Mouse (Mus musculus): ENCODE measurements around the gene Hnf1a.

Hnf1a gene

DNA sequence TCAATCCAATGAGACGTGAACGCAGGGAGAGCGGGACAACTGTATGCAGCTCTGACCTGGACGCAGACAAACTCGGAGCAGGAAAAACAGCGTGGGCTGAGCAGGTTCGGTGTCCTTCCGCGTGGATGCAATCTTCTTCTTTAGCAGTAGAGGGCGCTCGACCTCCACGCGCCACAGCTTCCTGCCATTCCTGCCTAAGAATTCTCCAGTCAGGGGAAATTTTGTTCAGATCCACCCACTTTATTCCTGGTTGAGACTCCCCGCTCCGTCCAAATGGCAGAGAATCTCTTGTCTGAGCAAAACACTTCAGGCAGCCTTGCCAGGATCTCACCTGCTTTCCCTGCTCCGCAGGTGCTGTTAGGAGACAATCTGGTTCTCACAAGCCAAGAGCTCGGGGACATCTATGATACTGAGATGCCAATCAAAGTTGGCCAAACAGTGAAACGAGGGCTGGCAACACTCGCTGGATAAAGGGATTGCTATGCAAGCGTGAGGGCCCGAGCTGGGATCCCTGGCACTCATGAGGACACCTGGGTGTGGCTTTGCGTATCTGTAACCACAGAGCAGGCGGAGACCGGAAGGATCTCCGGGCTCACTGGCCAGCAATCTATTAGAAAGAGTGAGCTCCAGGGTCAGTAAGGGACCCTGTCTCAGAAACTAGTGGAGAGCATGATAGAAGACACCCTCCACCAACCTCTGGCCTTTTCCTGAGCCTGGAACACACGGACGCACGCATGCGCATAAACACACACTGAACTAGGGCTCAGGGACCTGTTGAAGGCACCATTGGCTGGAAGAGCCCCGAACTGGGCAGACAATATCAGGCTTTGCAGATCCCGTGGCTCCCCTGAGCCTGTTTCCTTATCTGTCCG, 8.6 kb upstream of the Hnf1a start:
- DNase-seq (ENCODE audit: extremely low spot score), result peak; percentile 73

DNA sequence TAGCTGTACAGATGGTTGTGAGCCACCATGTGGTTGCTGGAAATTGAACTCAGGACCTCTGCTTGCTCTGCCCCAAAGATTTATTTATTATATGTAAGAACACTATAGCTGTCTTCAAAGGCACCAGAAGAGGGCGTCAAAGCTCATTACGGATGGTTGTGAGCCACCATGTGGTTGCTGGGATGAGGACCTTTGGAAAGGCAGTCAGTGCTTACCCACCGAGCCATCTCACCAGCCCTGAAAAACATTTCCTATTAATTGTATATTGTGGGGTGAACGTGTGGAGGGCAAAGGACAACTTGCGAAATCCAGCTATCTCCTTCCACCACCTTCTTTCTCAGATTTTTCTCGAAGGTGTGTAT, 8.0 kb upstream of the Hnf1a start:
- DNase-seq (ENCODE audit: extremely low spot score), result peak; percentile 57

GRCm38 (mm10) chr5:114978473-114978872, 7.6 kb upstream of the Hnf1a start:
- no peak for DNase-seq (ENCODE audit: extremely low spot score)

DNA sequence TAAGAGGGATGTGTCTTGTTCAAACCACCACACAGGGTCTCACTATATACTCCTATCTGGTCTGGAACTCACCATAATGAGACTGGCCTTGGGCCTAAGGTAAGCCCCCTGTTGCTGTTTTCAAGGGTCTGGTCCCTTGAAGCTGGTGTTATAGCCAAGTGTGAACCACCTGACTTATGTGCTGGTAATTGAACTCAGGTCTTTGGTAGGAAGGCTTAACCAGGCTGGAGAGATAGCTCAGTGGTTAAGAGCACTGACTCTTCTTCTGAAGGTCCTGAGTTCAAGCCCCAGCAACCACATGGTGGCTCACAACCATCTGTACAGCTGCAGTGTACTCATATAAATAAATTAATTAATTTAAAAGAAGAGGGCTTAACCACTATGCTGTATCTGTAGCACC, 6.0 kb upstream of the Hnf1a start:
- no peak for DNase-seq (ENCODE audit: extremely low spot score)

DNA sequence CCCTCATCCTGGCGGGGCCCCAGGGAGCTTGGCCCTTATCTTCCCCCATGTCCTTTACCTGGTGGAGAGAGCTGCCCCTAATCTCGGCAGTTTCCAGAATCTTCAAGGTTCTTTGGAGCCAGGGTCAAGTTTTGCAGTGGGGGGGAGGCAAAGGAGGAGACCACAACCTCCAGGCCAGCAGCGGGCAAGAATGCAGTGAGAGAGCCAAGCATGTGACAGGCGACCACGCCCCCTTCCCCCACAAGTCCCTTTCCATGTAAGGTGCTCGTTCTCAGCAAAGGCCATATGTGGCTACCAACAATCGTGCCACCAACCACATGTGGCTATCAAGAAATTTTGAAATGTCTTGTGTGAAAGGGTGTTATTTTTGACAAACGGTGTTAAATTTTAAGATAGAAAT, 2.2 kb upstream of the Hnf1a start:
- no peak for DNase-seq (ENCODE audit: extremely low spot score)

GRCm38 (mm10) chr5:114972201-114972600, 1.3 kb upstream of the Hnf1a start:
- DNase-seq (ENCODE audit: extremely low spot score), result no peak

DNA sequence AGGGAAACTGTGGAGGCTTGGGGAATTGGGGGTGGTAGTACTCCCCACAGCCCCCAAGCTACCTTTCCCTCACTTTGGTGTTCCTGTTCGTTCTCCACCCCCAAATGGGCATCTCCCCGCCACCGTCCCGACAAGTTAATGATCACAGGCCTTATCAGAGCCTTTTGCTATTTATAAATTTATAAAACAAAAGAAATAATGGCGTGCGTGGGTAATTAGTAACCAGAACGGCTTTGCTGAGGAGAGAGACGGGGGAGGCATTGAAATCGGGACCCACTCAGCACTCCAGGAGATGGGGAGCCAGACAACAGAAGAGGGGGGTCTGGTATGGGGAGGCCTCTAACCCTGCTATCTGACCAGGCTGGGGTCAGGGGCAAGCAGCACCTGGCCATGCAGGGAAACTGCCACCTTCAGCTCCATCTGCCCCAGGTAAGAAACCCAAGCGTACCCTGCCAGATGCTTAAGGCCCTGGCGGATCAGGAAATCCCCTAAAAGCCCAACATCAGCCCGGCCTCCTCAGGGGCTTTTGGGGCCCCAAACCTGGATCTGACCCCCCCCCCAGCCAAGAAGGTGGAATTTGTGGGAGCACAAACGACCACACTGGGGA, 1.2 kb downstream of the Hnf1a start:
- no peak for DNase-seq (ENCODE audit: extremely low spot score)

DNA sequence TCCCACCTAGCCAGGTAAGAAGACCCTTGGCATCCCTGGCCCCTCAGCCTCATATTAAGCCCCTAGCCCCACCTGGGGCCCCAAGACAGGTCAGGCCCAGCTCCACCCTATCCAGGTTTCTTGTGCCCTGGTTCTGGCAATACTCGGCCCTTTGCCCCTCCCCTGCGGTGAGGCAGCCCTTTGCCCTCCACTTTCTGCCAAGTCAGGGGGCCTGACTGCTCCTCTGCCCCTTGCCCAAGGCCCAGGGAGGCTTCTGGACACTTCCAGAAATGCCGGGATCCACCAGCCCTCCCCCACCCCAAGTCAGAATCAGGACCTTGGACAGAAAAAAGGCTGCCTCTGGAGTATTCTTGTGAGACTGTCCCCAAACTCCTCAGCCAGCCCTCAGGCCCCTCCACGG, 1.8 kb downstream of the Hnf1a start:
- no peak for DNase-seq (ENCODE audit: extremely low spot score)

GRCm38 (mm10) chr5:114968651-114969050, 2.2 kb downstream of the Hnf1a start:
- no peak for DNase-seq (ENCODE audit: extremely low spot score)

GRCm38 (mm10) chr5:114967523-114968268, 3.2 kb downstream of the Hnf1a start:
- no peak for DNase-seq (ENCODE audit: extremely low spot score)

DNA sequence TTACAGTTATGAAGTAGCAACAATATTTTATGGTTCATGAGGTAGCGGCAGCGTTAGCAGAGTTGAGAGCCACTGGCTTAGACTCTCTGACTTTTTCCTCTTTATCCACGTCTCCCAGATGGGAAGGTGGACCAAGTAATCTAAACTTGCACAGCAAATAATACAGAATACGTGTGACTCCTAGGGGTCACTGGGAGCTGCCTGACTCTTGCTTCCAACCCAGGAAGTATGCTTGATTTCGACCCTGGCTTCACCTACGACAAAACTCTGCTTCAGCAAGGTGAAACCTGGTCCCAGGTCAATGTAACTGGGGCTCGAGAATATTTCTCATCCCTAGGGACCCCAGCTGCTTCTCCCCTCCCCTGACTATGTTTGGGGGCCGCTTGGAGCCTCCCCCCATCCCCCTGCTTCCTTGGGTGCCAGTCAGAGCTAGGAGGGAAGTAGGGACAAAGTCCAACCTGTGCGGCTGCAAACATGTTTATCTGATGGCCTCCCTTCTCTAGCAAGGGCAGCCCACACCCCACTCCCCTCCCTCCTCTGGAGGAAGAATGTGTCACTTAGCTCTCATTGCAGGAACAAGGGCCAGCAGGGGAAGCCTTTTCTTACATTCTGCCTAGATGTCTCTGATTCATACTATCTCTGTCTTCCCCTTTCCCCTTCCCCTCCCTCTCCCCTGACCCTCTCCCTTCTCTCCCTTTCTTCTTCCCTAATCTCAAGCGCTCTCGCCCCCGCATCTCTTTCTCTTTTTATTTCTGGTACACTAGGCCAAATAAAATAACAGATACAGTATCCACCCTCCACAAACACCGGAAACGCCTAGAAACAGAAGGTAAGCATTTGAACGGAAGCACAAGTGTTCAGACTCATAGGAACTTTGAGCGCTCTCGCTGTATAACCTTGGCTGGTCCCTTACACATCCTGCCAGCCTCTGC, 5.7 kb downstream of the Hnf1a start:
- no peak for DNase-seq (ENCODE audit: extremely low spot score)

- no peak for DNase-seq (ENCODE audit: extremely low spot score)
Measured at GRCm38 (mm10) chr5:114964315-114964966, 6.5 kb downstream of the Hnf1a start.

DNA sequence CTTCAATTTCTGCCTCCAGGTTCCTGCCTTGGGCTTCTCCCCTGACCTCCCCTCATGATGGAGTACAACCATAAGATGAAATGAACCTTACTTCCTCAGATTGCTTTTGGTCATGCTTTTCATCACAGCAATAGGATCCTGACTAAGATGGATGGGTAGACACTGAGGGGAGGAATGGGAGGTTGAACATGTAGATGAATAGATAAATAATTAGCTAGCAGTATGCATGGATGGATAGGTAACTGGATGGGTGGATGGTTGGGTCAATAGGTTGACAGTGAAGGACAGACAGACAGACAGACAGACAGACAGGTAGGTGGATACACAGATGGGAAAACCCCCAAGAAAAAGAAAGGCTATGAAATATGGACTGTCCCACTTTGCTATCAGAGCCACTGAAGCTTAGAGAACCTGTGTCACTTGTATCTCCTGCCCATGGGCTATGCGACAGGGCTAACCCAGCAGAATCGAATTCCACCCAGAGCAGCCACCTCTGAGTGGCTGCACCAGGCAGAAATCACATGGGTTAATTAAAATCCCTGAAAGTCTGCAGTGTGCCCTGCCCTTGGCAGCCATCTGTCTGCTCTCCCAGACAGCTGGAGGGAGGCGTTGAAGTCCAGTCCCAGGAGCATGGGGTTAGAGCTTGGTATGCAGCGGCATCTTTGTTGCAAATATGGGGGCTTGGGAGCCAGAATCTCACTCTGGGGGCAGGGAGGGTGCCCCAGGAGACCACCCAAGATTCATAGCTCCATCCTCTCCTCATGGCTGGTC, 9.1 kb downstream of the Hnf1a start:
- DNase-seq (ENCODE audit: extremely low spot score), result no peak

DNA sequence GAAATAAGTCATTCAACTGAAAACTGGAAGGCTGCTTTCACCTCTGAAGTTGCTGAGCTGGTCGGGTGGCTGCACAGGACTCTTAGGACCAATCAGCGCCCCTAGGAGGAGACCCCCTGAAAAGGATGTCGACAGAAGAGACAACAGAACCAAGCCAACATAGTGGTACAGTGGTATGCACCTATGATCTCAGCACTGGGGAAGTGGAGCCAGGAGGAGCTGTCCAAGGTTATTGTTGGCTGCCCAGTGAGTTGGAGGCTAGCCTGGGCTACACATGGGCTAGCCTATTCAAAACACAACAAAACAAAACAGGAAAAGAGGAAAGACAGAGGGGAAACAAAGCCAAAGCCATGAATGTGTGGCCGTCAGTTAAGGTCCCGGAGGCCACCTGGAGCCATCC, 12.8 kb downstream of the Hnf1a start:
- DNase-seq (ENCODE audit: extremely low spot score), result no peak

DNA sequence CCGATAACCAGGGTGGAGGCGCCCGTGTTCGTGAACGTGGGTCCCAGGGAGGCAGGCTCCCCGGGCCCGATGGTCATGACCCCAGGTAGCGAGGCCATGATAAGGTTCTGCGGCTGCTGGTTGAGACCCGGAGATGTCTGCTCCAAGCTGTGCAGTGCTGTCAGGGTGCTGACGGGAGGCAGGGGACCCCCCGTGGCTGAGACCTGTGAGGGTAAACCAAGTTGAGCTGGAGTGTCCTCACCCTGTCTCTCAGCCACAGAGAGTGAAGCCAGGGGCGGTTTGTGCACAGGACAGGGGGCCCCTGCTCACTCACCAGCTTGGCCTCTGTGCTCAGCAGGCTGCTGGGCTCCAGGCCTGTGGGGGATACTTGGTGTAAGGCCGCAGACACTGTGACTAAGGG, 17.6 kb downstream of the Hnf1a start:
- no peak for DNase-seq (ENCODE audit: extremely low spot score)

- DNase-seq (ENCODE audit: extremely low spot score), result no peak
Measured at GRCm38 (mm10) chr5:114951279-114951880, 19.5 kb downstream of the Hnf1a start.

- no peak for DNase-seq (ENCODE audit: extremely low spot score)
Measured at GRCm38 (mm10) chr5:114950669-114951068, 20.2 kb downstream of the Hnf1a start.

DNA sequence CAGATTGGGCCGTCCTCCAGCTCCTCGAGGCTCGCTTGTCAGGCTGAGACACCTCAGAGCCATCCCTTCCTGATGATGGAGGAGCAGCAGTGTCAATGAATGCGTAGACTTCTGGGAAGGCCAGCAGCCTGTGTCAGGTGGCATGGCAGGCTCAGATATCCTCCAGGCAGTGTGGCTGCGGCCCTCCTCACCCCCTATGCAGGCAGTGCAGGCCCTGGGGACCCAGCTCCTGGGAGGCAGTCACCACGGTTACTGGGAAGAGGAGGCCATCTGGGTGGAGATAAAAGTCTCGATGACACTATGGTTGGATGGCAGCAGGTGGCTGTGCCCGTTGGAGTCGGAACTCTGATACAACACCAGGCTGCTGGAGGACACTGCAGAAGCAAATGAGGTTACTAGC, 21.1 kb downstream of the Hnf1a start:
- DNase-seq (ENCODE audit: extremely low spot score), result no peak

DNA sequence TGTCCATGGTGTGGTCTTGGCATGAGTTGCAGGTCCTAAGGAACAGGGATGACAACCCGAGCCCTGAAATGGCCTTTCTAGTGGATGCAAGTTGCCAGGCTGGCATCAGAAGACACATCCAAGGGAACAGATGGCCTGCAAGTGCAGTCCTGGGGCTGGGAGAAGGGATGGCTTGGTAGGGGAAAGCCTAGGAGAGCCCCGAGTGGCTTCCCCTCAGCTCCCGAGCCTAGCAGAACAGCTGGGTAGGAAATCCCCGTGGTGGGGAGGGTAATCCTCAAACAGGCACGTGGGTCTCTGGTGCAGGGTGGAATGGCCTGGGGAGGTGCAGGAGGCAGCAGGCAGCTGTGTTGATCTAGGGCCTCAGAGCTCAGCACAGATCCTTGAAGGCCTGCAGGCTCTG, 21.6 kb downstream of the Hnf1a start:
- DNase-seq (ENCODE audit: extremely low spot score), result no peak

DNA sequence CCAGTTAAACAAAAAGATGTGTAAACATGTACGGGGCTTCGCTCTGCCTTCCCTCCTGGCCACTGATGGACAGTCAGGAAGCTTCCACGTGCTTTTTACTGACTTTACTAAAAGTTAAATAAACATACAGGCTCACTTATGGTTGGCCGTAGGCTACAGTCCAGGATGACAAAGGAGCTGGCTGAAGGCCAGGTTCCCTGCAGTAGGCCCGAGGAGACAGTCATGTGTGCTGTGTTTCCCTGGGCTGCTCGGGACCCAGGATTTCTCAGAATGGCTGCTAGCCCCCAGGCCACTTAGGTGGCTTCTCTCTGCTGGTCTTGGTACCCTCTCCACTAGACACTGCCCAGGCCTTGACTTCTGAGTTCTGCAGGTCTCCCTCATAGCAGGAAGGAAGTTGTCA, 22.0 kb downstream of the Hnf1a start:
- no peak for DNase-seq (ENCODE audit: extremely low spot score)

All from embryo, embryonic 9.5 days (tissue).